Mouse (Mus musculus): ENCODE results near the gene Lhfpl1. TPM values are rescaled to one million over a fixed set of nuclear protein-coding genes. Genes with fewer than 3 reads are reported as not detected.

Gene Lhfpl1
- polyA plus RNA-seq, 1 experiment from 2014 or later: 0.32 TPM

Other genes starting within 250 kb of the Lhfpl1 start
- gene Amot, start 156.1 kb upstream of the Lhfpl1 start, polyA plus RNA-seq (2016; fragmentation: Nextera tagmentation; extraction: Ambion mirVana): 12.2 and 13.5 TPM in 2 replicates

Data from heart, embryonic 12.5 days (tissue).